Mouse (Mus musculus): ENCODE measurements around the gene Gm21679. TPM values are rescaled to one million over a fixed set of nuclear protein-coding genes. Genes with fewer than 3 reads are reported as not detected.
"Not testable (repeated sequence)": the region's sequence is repeated elsewhere in the genome, so short reads cannot be mapped to it uniquely, and the experiment has no call there.

The Gm21679 gene
- not detected in 2 replicates for polyA plus RNA-seq (2016; fragmentation: Nextera tagmentation; extraction: Ambion mirVana)

GRCm38 (mm10) chrY:29683270-29683669 is at the start of gene Gm21679:
Gene Gm21679, minus strand, starts transcription at chrY:29683370.
- H3K9ac ChIP-seq; ATAC-seq (ENCODE audit: low FRiP score); H3K4me3 ChIP-seq; H3K36me3 ChIP-seq; H3K27ac ChIP-seq; H3K9me3 ChIP-seq (replicated peaks); H3K4me1 ChIP-seq; H3K27me3 ChIP-seq; H3K4me2 ChIP-seq (replicated peaks): not testable (repeated sequence)
- no CpG with 5 or more reads among the region's 3 CpGs for WGBS

Data from hindbrain, embryonic 12.5 days (tissue).